Mouse (Mus musculus) cerebellum, adult 2 months (tissue): ENCODE measurements at regions not wholly inside any gene's neighbourhood (a gene's known extent, or its start where the extent isn't known, plus 50 kb on each side); places are given as distances from the start of the nearest gene placed in this dataset.

Experiments
- CTCF ChIP-seq: fragments of 200-500 bp; IDR thresholded peaks from 2 replicates; pipeline ENCODE4 v1.5.1; 2011; ENCODE audit warnings: low read depth, mild to moderate bottlenecking, control low read depth, low read length, moderate library complexity, borderline replicate concordance; ENCODE audit not compliant: insufficient read depth
- POLR2A ChIP-seq: fragments of 200-500 bp; IDR thresholded peaks from 2 replicates; pipeline ENCODE4 v1.6.1; 2011; ENCODE audit warnings: low read length, control low read depth, borderline replicate concordance; ENCODE audit not compliant: insufficient read depth

DNA sequence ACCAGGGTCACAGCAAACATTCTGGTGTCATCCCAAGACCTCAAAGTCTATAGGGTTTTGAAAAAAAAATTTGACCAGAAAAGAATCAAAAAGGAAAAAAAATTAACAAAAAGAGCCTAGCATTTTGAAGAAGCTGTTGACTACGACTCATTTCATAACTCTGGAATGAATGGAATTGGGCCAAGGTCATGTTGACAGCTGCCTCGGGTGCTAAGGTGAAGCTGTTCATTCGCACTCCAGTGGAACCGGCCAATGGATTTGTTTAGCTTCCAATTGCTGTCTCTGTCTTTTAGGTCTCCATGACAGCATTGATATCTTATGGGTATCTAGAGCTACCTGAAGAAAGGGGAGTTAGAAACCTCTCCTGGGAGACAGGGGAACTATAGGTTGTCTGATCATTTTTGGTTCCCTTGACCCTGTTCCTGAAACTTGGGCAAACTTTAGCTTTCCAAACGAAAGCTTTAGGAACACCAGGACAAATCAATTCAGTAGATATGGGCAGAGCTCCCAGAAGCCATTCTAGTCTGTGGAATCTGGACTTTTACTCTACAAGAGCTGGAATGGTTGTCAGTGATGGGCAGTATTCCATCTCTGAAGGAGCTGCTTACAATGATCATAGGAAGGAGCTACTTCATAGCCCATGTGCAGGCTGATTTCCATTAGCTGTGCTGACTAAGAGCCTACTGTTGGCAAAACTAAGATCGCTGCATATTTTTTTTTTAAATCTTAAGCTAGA lies 432.7 kb upstream of the Nr2f2 start:
- TF ChIP-seq CTCF (no peak), POLR2A (no peak)
